Mouse (Mus musculus) left cerebral cortex, adult 11 months (tissue): Measurements from ENCODE around the gene Gm10964.
A peak's percentile ranks its signal among the peaks of the same experiment; 100 is the strongest.

ENCODE experiments used
- DNase-seq: peaks from one replicate; pipeline ENCODE4 v3.0.0; 2022; ENCODE audit warnings: low spot score

Gm10964 gene

GRCm38 (mm10) chr3:103739329-103739728 lies at the start of gene Gm10964:
TSS of gene Gm10964 (plus strand) at chr3:103739366.
- no peak for DNase-seq

GRCm38 (mm10) chr3:103690506-103690905 lies 48.7 kb upstream of the Gm10964 start:
- no peak for DNase-seq

- DNase-seq, result no peak
Observed at GRCm38 (mm10) chr3:103695556-103695955, 43.6 kb upstream of the Gm10964 start.

- no peak for DNase-seq
Observed at GRCm38 (mm10) chr3:103696388-103696925, 42.7 kb upstream of the Gm10964 start.

- no peak for DNase-seq
Observed at GRCm38 (mm10) chr3:103704661-103705060, 34.5 kb upstream of the Gm10964 start.

- no peak for DNase-seq
Observed at GRCm38 (mm10) chr3:103705426-103705825, 33.7 kb upstream of the Gm10964 start.

GRCm38 (mm10) chr3:103709470-103710040 lies 29.6 kb upstream of the Gm10964 start:
- DNase-seq, result no peak

GRCm38 (mm10) chr3:103712196-103712595 lies 27.0 kb upstream of the Gm10964 start:
- no peak for DNase-seq

GRCm38 (mm10) chr3:103714236-103714875 lies 24.8 kb upstream of the Gm10964 start:
- no peak for DNase-seq

GRCm38 (mm10) chr3:103714942-103715341 lies 24.2 kb upstream of the Gm10964 start:
- DNase-seq, result no peak

GRCm38 (mm10) chr3:103715762-103716693 lies 23.1 kb upstream of the Gm10964 start:
- no peak for DNase-seq

GRCm38 (mm10) chr3:103716774-103717760 lies 22.1 kb upstream of the Gm10964 start:
- no peak for DNase-seq

GRCm38 (mm10) chr3:103718728-103719127 lies 20.4 kb upstream of the Gm10964 start:
- no peak for DNase-seq

- DNase-seq, result no peak
Observed at GRCm38 (mm10) chr3:103724137-103724536, 15.0 kb upstream of the Gm10964 start.

- DNase-seq, result no peak
Observed at GRCm38 (mm10) chr3:103726642-103727041, 12.5 kb upstream of the Gm10964 start.

GRCm38 (mm10) chr3:103727813-103728326 lies 11.3 kb upstream of the Gm10964 start:
- no peak for DNase-seq

GRCm38 (mm10) chr3:103729850-103730249 lies 9.3 kb upstream of the Gm10964 start:
- DNase-seq, result no peak

- DNase-seq, result no peak
Observed at GRCm38 (mm10) chr3:103732116-103732515, 7.0 kb upstream of the Gm10964 start.

GRCm38 (mm10) chr3:103733176-103733575 lies 6.0 kb upstream of the Gm10964 start:
- DNase-seq, result no peak

- peak; percentile 66 for DNase-seq
Observed at GRCm38 (mm10) chr3:103733799-103734695, 5.1 kb upstream of the Gm10964 start.
